Mouse (Mus musculus) small intestine, adult 2 months (tissue): ENCODE measurements around the gene Foxj1. TPM values are rescaled to one million over a fixed set of nuclear protein-coding genes. Genes with fewer than 3 reads are reported as not detected.
A peak's percentile ranks its signal among the peaks of the same experiment; 100 is the strongest.

Experiments used
- H3K27ac ChIP-seq: fragments of 200-500 bp; 2 replicates; pipeline ENCODE4 v1.5.1; 2012; ENCODE audit warnings: low read depth, low read length, control low read depth, inconsistent platforms; ENCODE audit not compliant: insufficient read depth
- H3K27me3 ChIP-seq: fragments of 200-500 bp; 2 replicates; pipeline ENCODE4 v1.6.1; 2012; ENCODE audit warnings: mild to moderate bottlenecking, moderate library complexity, low read length, inconsistent platforms; ENCODE audit not compliant: control insufficient read depth, insufficient read depth
- H3K36me3 ChIP-seq: fragments of 200-500 bp; 2 replicates; pipeline ENCODE4 v1.6.1; 2012; ENCODE audit warnings: mild to moderate bottlenecking, low read length, control low read depth, inconsistent platforms; ENCODE audit not compliant: control insufficient read depth, insufficient read depth
- H3K4me1 ChIP-seq: fragments of 200-500 bp; 2 replicates; pipeline ENCODE4 v1.6.1; 2012; ENCODE audit warnings: low read length, inconsistent platforms, mixed read lengths; ENCODE audit not compliant: control insufficient read depth, insufficient read depth, insufficient read length
- H3K4me3 ChIP-seq: fragments of 200-500 bp; 2 replicates; pipeline ENCODE4 v1.5.1; 2012; ENCODE audit warnings: low read depth, mild to moderate bottlenecking, control low read depth, inconsistent platforms, low read length, moderate library complexity
- CTCF ChIP-seq: fragments of 200-500 bp; IDR thresholded peaks from 2 replicates; pipeline ENCODE4 v1.5.1; 2012; ENCODE audit warnings: low read depth, mild to moderate bottlenecking, control low read depth, inconsistent platforms, low read length, moderate library complexity, mixed read lengths; ENCODE audit not compliant: insufficient replicate concordance, insufficient read length; ENCODE audit errors: extremely low read depth
- POLR2A ChIP-seq: fragments of 200-500 bp; IDR thresholded peaks from 2 replicates; pipeline ENCODE4 v1.6.1; 2012; ENCODE audit warnings: low read depth, mild to moderate bottlenecking, control low read depth, inconsistent platforms, low read length, moderate library complexity
- WGBS: fragments of 180-500 bp; shearing (Covaris S2); methylation state at CpG from one replicate; pipeline ENCODE4 v1.1.7; 2018; 5-methylcytosine and 5-hydroxymethylcytosine counted together
- polyA plus RNA-seq: library from polyadenylated mRNA; depleted of rRNA; stranded (reverse); fragments of >200 nt; gene quantifications from 2 replicates; pipeline ENCODE4 v1.2.3, GENCODE M21; 2012

The Foxj1 gene
- polyA plus RNA-seq, 1 experiment = 0.19 TPM

DNA sequence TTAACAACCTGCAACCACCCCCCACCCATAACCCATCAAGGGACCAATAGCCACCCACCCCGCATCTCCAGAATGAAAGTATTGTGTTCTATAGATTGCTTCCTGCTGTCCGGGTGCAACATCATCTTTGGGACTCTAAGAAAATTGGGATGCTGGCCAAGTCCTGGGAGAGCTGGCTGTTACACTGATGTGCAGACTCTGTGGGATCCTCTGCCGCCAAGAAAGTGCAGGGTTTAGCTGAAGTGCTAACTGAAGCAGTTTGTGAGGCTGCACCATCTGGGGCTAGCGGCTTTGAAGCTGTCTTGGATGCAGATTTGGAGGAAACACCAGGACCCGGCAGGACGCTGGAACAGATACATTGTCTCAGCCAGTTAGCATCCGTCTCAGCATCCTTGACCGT lies 24.0 kb downstream of the Foxj1 start:
- H3K36me3 ChIP-seq = no peaks in the 10 kb centered on the region
- H3K27ac ChIP-seq = no peak overlapping the region
- TF ChIP-seq CTCF = no peak
- TF ChIP-seq POLR2A = no peak
- peaks cover 3% of the 10 kb centered on the region; the same call in 1 of the 2 replicates for H3K4me1 ChIP-seq
- 36% methylated on average over 8 of the region's 8 CpGs for WGBS
- H3K4me3 ChIP-seq = no peak overlapping the region
- no peaks in the 10 kb centered on the region for H3K27me3 ChIP-seq

DNA sequence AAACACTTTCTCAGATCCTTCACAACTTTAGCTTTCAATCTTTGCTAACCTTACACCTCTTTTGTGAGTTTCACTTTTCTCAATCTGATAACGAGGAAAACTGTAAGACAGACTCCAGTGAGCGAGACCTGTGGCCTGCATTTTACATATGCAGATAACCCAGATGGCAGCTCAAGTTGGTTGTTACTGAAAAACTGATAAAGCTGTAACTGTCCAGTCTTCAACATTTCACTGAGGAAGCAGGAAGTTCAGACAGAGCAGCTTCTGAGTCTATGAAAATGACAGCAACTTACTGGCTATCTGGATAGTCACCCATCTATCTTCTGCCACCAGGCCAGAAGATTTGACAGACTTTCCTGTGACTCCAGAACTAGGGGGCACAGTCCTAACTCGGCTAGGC lies 25.6 kb downstream of the Foxj1 start:
- WGBS = 70% methylated on average over 3 of the region's 3 CpGs
- peaks cover 6% of the 10 kb centered on the region; the same call in 1 of the 2 replicates for H3K4me1 ChIP-seq
- TF ChIP-seq CTCF (no peak), POLR2A (no peak)
- H3K27ac ChIP-seq = no peak overlapping the region
- no peaks in the 10 kb centered on the region for H3K27me3 ChIP-seq
- H3K36me3 ChIP-seq = peaks cover 3% of the 10 kb centered on the region
- no peak overlapping the region for H3K4me3 ChIP-seq

DNA sequence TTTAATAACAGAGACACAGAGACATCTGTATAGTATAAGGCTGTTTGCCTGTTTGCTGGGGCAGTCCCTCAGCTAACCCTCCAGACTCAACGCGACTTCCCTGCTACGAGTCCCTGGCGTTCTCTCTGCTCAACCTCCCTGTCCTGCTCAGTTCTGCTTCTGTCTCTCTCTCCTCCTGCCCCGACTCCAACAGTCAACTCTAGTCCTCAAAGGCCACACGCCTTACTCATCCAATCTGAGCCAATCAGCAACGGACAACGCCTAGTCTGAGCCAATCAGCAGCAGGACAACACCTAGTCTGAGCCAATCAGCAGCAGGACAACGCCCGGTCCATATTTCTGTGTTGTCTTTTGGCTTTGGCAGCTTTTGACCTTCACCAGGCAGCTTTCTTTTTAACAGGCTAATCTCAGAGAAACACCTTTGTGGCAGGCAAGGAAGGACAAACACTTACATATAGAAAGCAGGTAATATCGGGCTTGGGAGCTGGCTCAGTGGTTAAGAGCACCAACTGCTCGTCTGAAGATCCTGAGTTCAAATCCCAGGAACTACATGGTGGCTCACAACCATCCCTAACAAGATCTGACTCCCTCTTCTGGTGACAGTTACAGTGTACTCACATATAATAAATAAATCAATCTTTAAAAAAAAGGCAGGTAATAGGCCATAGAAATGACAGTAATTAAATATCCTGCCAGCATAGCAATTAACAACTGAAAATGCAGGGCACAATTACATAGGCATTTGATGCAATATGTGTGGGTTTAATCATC lies 27.3 kb downstream of the Foxj1 start:
- no peak overlapping the region for H3K27ac ChIP-seq
- H3K4me1 ChIP-seq = peaks cover 6% of the 10 kb centered on the region; the same call in 1 of the 2 replicates
- WGBS = 87% methylated on average over 12 of the region's 12 CpGs
- no peaks in the 10 kb centered on the region for H3K27me3 ChIP-seq
- peaks cover 15% of the 10 kb centered on the region for H3K36me3 ChIP-seq
- TF ChIP-seq POLR2A (no peak), CTCF (no peak)
- no peak overlapping the region for H3K4me3 ChIP-seq

DNA sequence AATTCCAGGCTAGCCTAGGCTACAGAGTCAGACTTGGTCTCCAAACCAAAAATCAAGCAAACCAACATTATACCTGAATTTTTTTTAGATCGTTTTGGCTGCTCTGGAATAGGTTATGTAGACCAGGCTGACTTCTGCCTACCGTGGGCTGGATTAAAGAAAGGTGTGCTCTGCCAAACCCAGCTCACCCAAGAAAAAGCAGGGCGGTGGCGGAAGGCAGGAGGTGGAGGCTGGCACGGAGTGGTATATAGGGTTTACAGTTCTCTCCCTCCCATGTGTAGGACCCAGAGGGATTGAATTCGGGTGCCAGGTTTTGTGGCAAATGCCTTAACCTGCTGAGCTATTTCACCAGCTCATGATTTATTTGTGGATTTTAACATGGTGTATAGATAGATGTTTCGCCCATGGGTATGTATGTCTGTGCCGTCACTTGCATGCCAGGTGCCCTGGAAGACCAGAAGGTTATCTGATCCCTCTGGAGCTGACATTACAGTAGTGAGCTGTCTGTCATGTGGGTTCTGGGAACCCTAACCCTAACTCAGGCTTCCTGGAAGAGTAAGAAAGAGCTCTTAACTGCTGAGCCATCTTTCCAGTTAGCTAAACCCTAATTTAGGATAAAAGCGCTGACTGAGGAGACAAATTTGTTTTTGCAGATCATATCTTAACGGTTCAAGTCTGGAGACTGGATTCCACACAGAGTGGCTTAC lies 28.0 kb downstream of the Foxj1 start, which contains the start of gene Exoc7:
Gene Exoc7 (minus strand): TSS at position 215 of the 707 bp plus-strand sequence.
- Histone ChIP-seq H3K27ac (no peak within 1 kb of the TSS), H3K27me3 (no peaks in the 10 kb centered on the region), H3K4me3 (peak within 1 kb of the TSS; percentile 86), H3K4me1 (peaks cover 6% of the 10 kb centered on the region; the same call in 1 of the 2 replicates), H3K36me3 (peaks cover 19% of the 10 kb centered on the region)
- WGBS = 82% methylated on average over 10 of the region's 10 CpGs
- TF ChIP-seq POLR2A = no peak
- no peak for TF ChIP-seq CTCF

DNA sequence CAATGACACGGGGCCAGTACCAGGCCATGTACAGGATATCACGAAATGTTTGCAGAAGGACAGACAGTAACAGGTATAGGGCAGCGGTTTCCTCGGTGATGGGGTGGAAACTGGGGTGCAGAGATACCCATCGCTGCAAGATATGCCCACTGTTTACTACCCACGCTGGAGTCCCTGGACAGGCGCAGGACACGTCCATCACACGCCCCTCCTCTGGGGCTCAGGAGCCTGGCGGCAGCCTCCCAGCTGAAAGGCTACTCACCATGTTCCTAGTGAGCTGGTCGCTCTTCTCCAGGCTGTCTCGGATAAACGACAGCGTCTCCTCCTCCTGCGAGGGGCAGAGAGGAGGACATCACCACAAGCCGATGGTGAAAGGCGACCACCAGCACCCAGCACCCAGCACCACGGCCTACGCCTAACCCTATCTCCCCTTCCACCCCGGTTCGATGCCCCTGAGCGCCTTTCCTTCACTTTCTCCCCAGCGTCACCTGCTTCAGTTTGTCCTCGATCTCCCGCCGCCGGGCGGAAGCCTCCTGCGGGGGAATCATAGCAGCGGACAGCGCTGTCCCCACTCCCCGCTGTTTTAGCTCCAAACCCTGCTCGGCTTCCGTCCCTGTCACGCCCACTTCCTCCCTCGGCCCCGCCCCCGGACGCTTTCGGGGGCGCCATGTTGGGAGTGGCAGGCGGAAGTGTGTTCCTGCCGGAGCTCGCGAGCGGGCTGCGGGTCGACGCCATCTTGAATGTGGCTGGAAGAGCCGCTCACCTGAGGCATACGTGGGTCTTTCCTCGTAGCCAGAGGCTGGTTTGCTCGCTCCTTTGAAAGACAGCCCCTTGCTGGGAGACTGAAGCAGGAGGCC lies 28.8 kb downstream of the Foxj1 start:
- TF ChIP-seq POLR2A (peak; percentile 36; the same call in 1 of the 2 replicates), CTCF (no peak)
- under 1% methylated on average over 53 of the region's 53 CpGs for WGBS
- H3K4me1 ChIP-seq = peaks cover 6% of the 10 kb centered on the region; the same call in 1 of the 2 replicates
- H3K27me3 ChIP-seq = no peaks in the 10 kb centered on the region
- H3K27ac ChIP-seq = no peak overlapping the region
- peaks cover 20% of the 10 kb centered on the region for H3K36me3 ChIP-seq
- peak overlapping the region; percentile 86 for H3K4me3 ChIP-seq

DNA sequence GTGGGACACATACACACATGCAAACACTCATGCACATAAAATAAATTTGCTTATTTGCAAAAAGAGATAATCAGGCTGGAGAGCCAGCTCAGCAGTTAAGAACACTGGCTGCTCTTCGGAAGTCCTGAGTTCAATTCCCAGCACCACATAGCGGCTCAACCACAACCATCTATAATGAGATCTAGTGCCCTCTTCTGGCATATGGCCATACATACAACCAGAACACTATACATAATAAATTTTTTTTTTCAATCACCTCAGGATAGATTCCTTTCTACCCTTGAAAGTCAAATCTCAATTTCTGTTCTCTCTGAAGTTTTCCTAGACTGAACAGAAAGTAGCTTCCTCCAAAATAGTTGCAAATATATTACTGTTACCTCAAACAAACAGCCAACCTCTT lies 29.8 kb downstream of the Foxj1 start:
- Histone ChIP-seq H3K27me3 (no peaks in the 10 kb centered on the region), H3K27ac (no peak overlapping the region), H3K36me3 (peaks cover 23% of the 10 kb centered on the region), H3K4me1 (peaks cover 6% of the 10 kb centered on the region; the same call in 1 of the 2 replicates), H3K4me3 (no peak overlapping the region)
- WGBS = 90% methylated on average over 2 of the region's 2 CpGs
- TF ChIP-seq CTCF = no peak
- TF ChIP-seq POLR2A = no peak
